Mouse (Mus musculus) heart, embryonic 16.5 days (tissue): Measurements from ENCODE around the gene Hist1h4f. TPM values are rescaled to one million over a fixed set of nuclear protein-coding genes. Genes with fewer than 3 reads are reported as not detected.
A peak's percentile ranks its signal among the peaks of the same experiment; 100 is the strongest.

Experiments
- ATAC-seq: fragments of 200-750 bp; cut with Nextera tagmentation; replicated peaks from 2 replicates; pipeline ENCODE4 v1.8.0; 2017; ENCODE audit warnings: moderate number of reproducible peaks; ENCODE audit not compliant: insufficient read depth, low FRiP score; ENCODE audit errors: extremely low read depth
- H3K27ac ChIP-seq: fragments of 300-500 bp; sonication (generic); 2 replicates; pipeline ENCODE4 v1.5.1; 2014; ENCODE audit warnings: mild to moderate bottlenecking, low read length, control low read depth, moderate library complexity
- H3K27me3 ChIP-seq: fragments of 300-500 bp; sonication (generic); 2 replicates; pipeline ENCODE4 v1.6.1; 2014; ENCODE audit warnings: low read length, mixed read lengths; ENCODE audit not compliant: control insufficient read depth, insufficient read depth
- H3K36me3 ChIP-seq: fragments of 300-500 bp; sonication (generic); 2 replicates; pipeline ENCODE4 v1.6.1; 2014; ENCODE audit not compliant: control insufficient read depth, insufficient read depth
- H3K4me1 ChIP-seq: fragments of 300-500 bp; sonication (generic); 2 replicates; pipeline ENCODE4 v1.6.1; 2014; ENCODE audit warnings: low read length, mixed read lengths; ENCODE audit not compliant: control insufficient read depth, insufficient read depth
- H3K4me2 ChIP-seq: fragments of 300-500 bp; sonication (generic); 2 replicates; pipeline ENCODE4 v1.6.1; 2014; ENCODE audit warnings: low read depth, mild to moderate bottlenecking, control low read depth, low read length
- H3K4me3 ChIP-seq: fragments of 300-500 bp; sonication (generic); 2 replicates; pipeline ENCODE4 v1.5.1; 2014; ENCODE audit warnings: mild to moderate bottlenecking, control low read depth, low read length
- H3K9ac ChIP-seq: fragments of 300-500 bp; sonication (generic); 2 replicates; pipeline ENCODE4 v1.6.1; 2014; ENCODE audit warnings: low read length, control low read depth
- H3K9me3 ChIP-seq: fragments of 300-500 bp; sonication (generic); replicated peaks from 2 replicates; pipeline ENCODE4 v1.6.1; 2016; ENCODE audit warnings: low read length; ENCODE audit not compliant: control insufficient read depth
- WGBS: fragments of 180-500 bp; shearing (Covaris S2); extraction: QIAGEN DNeasy Blood & Tissue Kit; methylation state at CpG from one replicate; pipeline ENCODE4 v1.1.7; 2014; 5-methylcytosine and 5-hydroxymethylcytosine counted together
- polyA plus RNA-seq: library from polyadenylated mRNA; unstranded; fragments of >200 nt; fragmentation: Nextera tagmentation; extraction: Ambion mirVana; gene quantifications from 2 replicates; pipeline ENCODE4 v1.2.1, GENCODE M21; 2015

Gene Hist1h4f
- polyA plus RNA-seq, 1 experiment from 2014 or later: 0.53 TPM

DNA sequence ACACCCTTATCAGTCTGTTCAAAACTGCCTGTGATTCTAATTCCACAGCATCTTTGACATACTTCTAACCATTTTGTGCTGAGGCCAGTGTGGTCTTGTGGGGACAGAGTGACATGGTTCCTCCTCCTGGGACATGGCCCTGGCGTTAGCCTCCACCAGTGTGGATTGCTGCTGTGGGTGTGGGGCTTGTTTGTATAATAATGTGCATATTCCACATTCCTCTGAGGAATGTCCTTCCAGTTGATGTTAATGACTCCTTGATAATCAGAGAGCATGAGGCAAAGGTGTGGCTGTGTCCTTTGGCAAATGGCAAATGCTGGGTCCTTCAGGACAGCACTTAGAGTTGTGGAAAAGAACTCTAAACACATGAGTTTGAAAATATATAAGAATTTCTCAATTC, 37.9 kb downstream of the Hist1h4f start:
- H3K27me3 ChIP-seq: no peaks in the 10 kb centered on the region
- no peaks in the 10 kb centered on the region for H3K9me3 ChIP-seq
- H3K4me2 ChIP-seq: no peak overlapping the region
- no peak overlapping the region for H3K9ac ChIP-seq
- no peak overlapping the region for H3K27ac ChIP-seq
- H3K4me3 ChIP-seq: no peak overlapping the region
- no peaks in the 10 kb centered on the region for H3K36me3 ChIP-seq
- no peak for ATAC-seq
- 80% methylated on average over 1 of the region's 1 CpGs for WGBS
- peaks cover 6% of the 10 kb centered on the region; the same call in 1 of the 2 replicates for H3K4me1 ChIP-seq

DNA sequence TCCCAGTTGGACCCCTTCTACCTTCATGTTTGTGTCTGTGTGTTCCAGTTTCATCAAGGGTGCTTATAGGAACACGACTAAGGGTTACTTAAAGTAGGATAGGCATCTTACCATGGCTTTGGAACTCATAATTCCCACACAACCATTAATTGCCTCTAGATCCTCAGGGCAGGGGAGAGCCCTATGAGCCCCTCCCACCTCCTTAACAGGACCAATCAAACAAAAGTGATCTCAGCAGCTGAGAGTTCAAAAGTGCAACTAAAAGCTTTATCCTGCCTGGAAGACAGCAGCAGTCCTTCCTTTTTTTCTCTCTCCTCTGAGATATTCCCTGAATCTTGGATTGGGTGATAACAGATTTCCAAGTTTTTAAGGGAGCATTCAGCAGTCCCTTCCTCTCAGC, 41.3 kb downstream of the Hist1h4f start:
- H3K27me3 ChIP-seq: no peaks in the 10 kb centered on the region
- 38% methylated on average over 1 of the region's 1 CpGs for WGBS
- peaks cover 13% of the 10 kb centered on the region for H3K4me1 ChIP-seq
- H3K4me2 ChIP-seq: no peak overlapping the region
- H3K4me3 ChIP-seq: no peak overlapping the region
- no peak overlapping the region for H3K9ac ChIP-seq
- H3K27ac ChIP-seq: no peak overlapping the region
- no peaks in the 10 kb centered on the region for H3K9me3 ChIP-seq
- no peaks in the 10 kb centered on the region for H3K36me3 ChIP-seq
- ATAC-seq: no peak

GRCm38 (mm10) chr13:23506819-23507515, 44.5 kb downstream of the Hist1h4f start:
- no peaks in the 10 kb centered on the region for H3K36me3 ChIP-seq
- no peaks in the 10 kb centered on the region for H3K27me3 ChIP-seq
- peak overlapping the region; percentile 31; the same call in 1 of the 2 replicates for H3K27ac ChIP-seq
- WGBS: 33% methylated on average over 14 of the region's 14 CpGs
- no peaks in the 10 kb centered on the region for H3K9me3 ChIP-seq
- peaks cover 16% of the 10 kb centered on the region for H3K4me1 ChIP-seq
- no peak overlapping the region for H3K9ac ChIP-seq
- peak overlapping the region; percentile 65 for H3K4me2 ChIP-seq
- no peak for ATAC-seq
- peak overlapping the region; percentile 46; the same call in 1 of the 2 replicates for H3K4me3 ChIP-seq

- Histone ChIP-seq H3K4me2 (peak overlapping the region; percentile 65), H3K9ac (peak overlapping the region; percentile 60), H3K4me3 (peak overlapping the region; percentile 46), H3K9me3 (no peaks in the 10 kb centered on the region), H3K4me1 (peaks cover 20% of the 10 kb centered on the region), H3K36me3 (no peaks in the 10 kb centered on the region), H3K27me3 (no peaks in the 10 kb centered on the region), H3K27ac (peak overlapping the region; percentile 31; the same call in 1 of the 2 replicates)
- 13% methylated on average over 13 of the region's 13 CpGs for WGBS
- no peak for ATAC-seq
Measured at GRCm38 (mm10) chr13:23506351-23506750, 45.1 kb downstream of the Hist1h4f start.

GRCm38 (mm10) chr13:23505662-23506345, 45.6 kb downstream of the Hist1h4f start:
- Histone ChIP-seq H3K4me3 (peak overlapping the region; percentile 46), H3K9me3 (no peaks in the 10 kb centered on the region), H3K9ac (peak overlapping the region; percentile 60), H3K27ac (peak overlapping the region; percentile 23; the same call in 1 of the 2 replicates), H3K27me3 (no peaks in the 10 kb centered on the region), H3K4me1 (peaks cover 20% of the 10 kb centered on the region), H3K4me2 (peak overlapping the region; percentile 65), H3K36me3 (no peaks in the 10 kb centered on the region)
- 0 out of 2 replicates have a peak, but pooled peaks have one; percentile 37 for ATAC-seq
- 17% methylated on average over 14 of the region's 14 CpGs for WGBS

- peaks cover 17% of the 10 kb centered on the region for H3K4me1 ChIP-seq
- H3K27me3 ChIP-seq: no peaks in the 10 kb centered on the region
- H3K27ac ChIP-seq: no peak overlapping the region
- WGBS: 4% methylated on average over 9 of the region's 9 CpGs
- ATAC-seq: no peak
- peak overlapping the region; percentile 14; the same call in 1 of the 2 replicates for H3K4me2 ChIP-seq
- no peaks in the 10 kb centered on the region for H3K36me3 ChIP-seq
- H3K4me3 ChIP-seq: no peak overlapping the region
- no peaks in the 10 kb centered on the region for H3K9me3 ChIP-seq
- H3K9ac ChIP-seq: no peak overlapping the region
Measured at GRCm38 (mm10) chr13:23503797-23504196, 47.7 kb downstream of the Hist1h4f start.

GRCm38 (mm10) chr13:23502916-23503315, 48.5 kb downstream of the Hist1h4f start:
- no peak for ATAC-seq
- WGBS: 64% methylated on average over 4 of the region's 4 CpGs
- peaks cover 23% of the 10 kb centered on the region for H3K4me1 ChIP-seq

DNA sequence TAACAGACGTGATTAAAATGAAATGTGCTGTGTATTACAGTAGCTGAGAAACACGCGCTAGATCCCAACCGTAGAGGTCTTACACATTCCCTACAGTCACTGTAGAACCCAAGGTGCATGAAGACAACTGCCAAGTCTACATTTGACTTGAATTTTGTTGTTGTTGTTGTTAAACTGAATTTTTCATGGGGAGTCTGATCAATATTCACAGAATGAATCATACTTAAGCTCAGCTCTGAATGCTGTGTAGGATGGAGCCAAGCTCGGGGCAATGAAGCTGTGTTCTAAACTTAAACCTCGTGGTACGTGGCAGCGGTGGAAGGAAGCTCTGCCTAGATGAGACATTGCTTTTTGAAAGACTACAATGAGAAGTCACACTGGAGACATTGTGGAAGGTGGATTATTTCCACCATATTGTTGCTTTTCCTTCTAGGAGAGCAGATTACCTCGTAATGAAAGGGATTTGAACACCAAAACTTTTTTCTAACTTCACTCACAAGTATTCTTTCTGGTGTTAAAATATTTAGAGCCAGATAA, 49.3 kb downstream of the Hist1h4f start:
- peak overlapping the region; percentile 24 for H3K4me3 ChIP-seq
- 39% methylated on average over 9 of the region's 9 CpGs for WGBS

More at GRCm38 (mm10) chr13:23502916-23503315, 48.5 kb downstream of the Hist1h4f start:
- Histone ChIP-seq H3K9ac (no peak overlapping the region), H3K27me3 (no peaks in the 10 kb centered on the region), H3K27ac (no peak overlapping the region), H3K36me3 (no peaks in the 10 kb centered on the region), H3K9me3 (no peaks in the 10 kb centered on the region), H3K4me2 (no peak overlapping the region), H3K4me3 (no peak overlapping the region)

GRCm38 (mm10) chr13:23501511-23501910, 49.9 kb downstream of the Hist1h4f start:
- no peak overlapping the region for H3K27ac ChIP-seq
- no peaks in the 10 kb centered on the region for H3K9me3 ChIP-seq
- no peak for ATAC-seq
- no peak overlapping the region for H3K9ac ChIP-seq
- no peaks in the 10 kb centered on the region for H3K27me3 ChIP-seq
- peaks cover 26% of the 10 kb centered on the region for H3K4me1 ChIP-seq
- H3K4me2 ChIP-seq: peak overlapping the region; percentile 38
- WGBS: 33% methylated on average over 5 of the region's 5 CpGs
- H3K36me3 ChIP-seq: no peaks in the 10 kb centered on the region
- peak overlapping the region; percentile 24 for H3K4me3 ChIP-seq

More for the DNA sequence above, 49.3 kb downstream of the Hist1h4f start:
- Histone ChIP-seq H3K4me2 (peak overlapping the region; percentile 38), H3K4me1 (peaks cover 26% of the 10 kb centered on the region), H3K27ac (no peak overlapping the region), H3K9ac (no peak overlapping the region), H3K36me3 (no peaks in the 10 kb centered on the region), H3K27me3 (no peaks in the 10 kb centered on the region), H3K9me3 (no peaks in the 10 kb centered on the region)
- no peak for ATAC-seq
